Mouse (Mus musculus) thymus, adult 2 months (tissue): ENCODE data around the gene Adap1.

ENCODE experiments used
- CTCF ChIP-seq: fragments of 200-500 bp; IDR thresholded peaks from 2 replicates; pipeline ENCODE4 v1.5.1; 2012; ENCODE audit warnings: mild to moderate bottlenecking, control low read depth, low read length, moderate library complexity, borderline replicate concordance; ENCODE audit not compliant: control insufficient read depth, poor library complexity, insufficient read depth; ENCODE audit errors: extremely low read depth
- POLR2A ChIP-seq: fragments of 200-500 bp; IDR thresholded peaks from 2 replicates; pipeline ENCODE4 v1.6.1; 2012; ENCODE audit warnings: mild to moderate bottlenecking, low read length, control low read depth, moderate library complexity; ENCODE audit not compliant: control insufficient read depth, poor library complexity, insufficient read depth; ENCODE audit errors: extremely low read depth

DNA sequence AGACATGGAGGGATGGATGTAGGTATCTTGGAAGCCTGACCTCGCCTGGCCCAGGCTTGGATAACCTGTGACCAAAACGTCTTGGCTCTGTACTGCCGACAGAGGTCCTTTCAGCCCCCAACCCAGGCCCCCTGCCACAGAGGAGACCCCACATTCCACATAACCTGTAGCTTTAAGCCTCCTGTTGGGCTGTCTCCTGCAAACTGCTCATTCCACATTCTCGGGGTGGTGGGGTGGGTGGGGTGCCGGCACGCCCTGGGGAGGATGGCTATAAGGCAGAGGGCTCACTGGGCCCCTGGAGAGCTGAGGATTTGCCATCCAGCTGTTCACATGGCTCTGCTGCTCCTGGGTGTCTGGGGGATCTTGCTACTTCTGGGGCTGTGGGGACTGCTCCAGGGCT, 26.9 kb upstream of the Adap1 start, which contains the start of gene Cyp2w1:
- TF ChIP-seq POLR2A (no peak), CTCF (no peak)
